Mouse (Mus musculus) erythroblast, embryonic 14.5 days (primary cell): ENCODE data around the gene Rps18. TPM values are rescaled to one million over a fixed set of nuclear protein-coding genes. Genes with fewer than 3 reads are reported as not detected.
"Not testable (repeated sequence)": the region's sequence is repeated elsewhere in the genome, so short reads cannot be mapped to it uniquely, and the experiment has no call there.

Experiments used
- H3K27me3 ChIP-seq: 2 replicates; pipeline ENCODE4 v1.6.1; 2012; ENCODE audit warnings: inconsistent platforms; ENCODE audit not compliant: control insufficient read depth
- H3K36me3 ChIP-seq: 2 replicates; pipeline ENCODE4 v1.6.1; 2012; ENCODE audit warnings: mild to moderate bottlenecking, inconsistent platforms; ENCODE audit not compliant: control insufficient read depth
- H3K4me1 ChIP-seq: 2 replicates; pipeline ENCODE4 v1.6.1; 2012; ENCODE audit warnings: inconsistent platforms; ENCODE audit not compliant: control insufficient read depth
- H3K4me3 ChIP-seq: replicated peaks from 2 replicates; pipeline ENCODE3; 2012; ENCODE audit warnings: moderate library complexity, mild to moderate bottlenecking, inconsistent platforms
- H3K9me3 ChIP-seq: 2 replicates; pipeline ENCODE4 v1.6.1; 2012; ENCODE audit warnings: low read length, inconsistent platforms, mixed read lengths; ENCODE audit not compliant: control insufficient read depth
- GATA1 ChIP-seq: IDR thresholded peaks from 2 replicates; pipeline ENCODE4 v1.6.1; 2012; ENCODE audit warnings: low read length, inconsistent platforms, mixed read lengths
- TAL1 ChIP-seq: IDR thresholded peaks from 3 replicates; pipeline ENCODE4 v1.6.1; 2012; ENCODE audit warnings: low read length, inconsistent platforms, mixed read lengths
- polyA plus RNA-seq: library from polyadenylated mRNA; stranded (reverse); fragments of >175 nt; gene quantifications from 2 replicates; pipeline ENCODE4 v1.2.3, GENCODE M21; 2012

Gene Rps18
- polyA plus RNA-seq, 1 experiment = 11.8 TPM

- Histone ChIP-seq H3K4me1 (no peaks in the 10 kb centered on the region), H3K36me3 (no peaks in the 10 kb centered on the region), H3K27me3 (peaks cover 7% of the 10 kb centered on the region), H3K4me3 (no peak overlapping the region), H3K9me3 (no peaks in the 10 kb centered on the region)
- no peak for TF ChIP-seq GATA1
- TF ChIP-seq TAL1 = no peak
Measured at GRCm38 (mm10) chr17:33991788-33992664, 36.2 kb upstream of the Rps18 start.

DNA sequence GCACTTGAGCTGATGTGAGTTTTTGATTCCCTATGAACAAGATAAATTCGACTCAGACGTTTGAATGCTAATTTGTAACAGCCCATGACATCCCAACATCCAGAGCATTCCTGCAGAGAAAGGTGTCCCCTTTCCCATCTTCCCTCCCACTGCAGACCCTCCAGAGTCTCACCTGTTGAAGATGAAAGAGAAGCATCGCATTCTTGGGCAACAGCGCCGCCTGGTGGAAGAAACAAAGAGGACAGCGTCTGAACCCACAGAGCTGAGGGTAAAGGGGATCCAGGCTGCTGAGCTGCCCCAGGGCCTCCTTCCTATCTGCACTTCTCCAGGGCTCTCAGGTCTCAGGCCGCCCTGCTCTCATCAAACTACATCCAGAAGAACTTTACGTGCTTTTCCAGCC is 26.3 kb upstream of the Rps18 start:
- H3K4me1 ChIP-seq, H3K4me3 ChIP-seq, H3K36me3 ChIP-seq: not testable (repeated sequence)

DNA sequence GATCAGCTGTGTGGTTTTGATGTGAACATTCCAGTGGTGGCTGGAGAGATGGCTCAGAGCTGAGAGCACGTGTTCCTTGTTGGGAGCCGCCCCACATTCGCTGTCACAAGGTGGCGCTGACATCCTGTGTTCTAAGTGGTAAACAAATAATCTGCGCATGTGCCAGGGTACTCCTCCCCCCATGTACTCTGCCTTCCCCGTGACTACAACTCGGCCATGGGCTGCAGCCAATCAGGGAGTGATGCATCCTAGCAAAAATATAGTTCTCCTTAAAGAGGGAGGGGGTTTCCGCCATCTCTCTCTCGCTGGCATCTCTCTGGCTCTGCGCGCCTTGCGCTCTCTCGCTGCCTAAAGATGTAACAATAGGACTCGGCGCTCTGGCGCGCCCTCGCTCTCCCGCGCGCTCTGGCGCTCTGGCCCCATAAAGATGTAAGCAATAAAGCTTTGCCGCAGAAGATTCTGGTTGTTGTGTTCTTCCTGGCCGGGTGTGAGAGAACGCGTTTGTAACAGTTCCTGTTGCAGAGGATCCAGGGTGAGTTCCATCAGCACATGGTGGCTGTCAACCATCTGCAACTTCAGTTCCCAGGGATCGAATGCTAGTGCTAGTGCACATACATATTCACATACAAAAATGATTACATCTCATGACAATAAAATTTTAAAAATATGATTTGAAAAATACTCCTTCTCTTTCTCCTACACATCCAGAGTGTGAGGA is 25.6 kb upstream of the Rps18 start:
- H3K4me1 ChIP-seq, H3K36me3 ChIP-seq, H3K4me3 ChIP-seq, H3K9me3 ChIP-seq: not testable (repeated sequence)
- H3K27me3 ChIP-seq = peaks cover 36% of the 10 kb centered on the region

More for the DNA sequence above, 26.3 kb upstream of the Rps18 start:
- not testable (repeated sequence) for H3K9me3 ChIP-seq
- peaks cover 33% of the 10 kb centered on the region for H3K27me3 ChIP-seq

GRCm38 (mm10) chr17:33980181-33981035 is 24.6 kb upstream of the Rps18 start:
- H3K4me3 ChIP-seq = no peak overlapping the region
- no peaks in the 10 kb centered on the region for H3K36me3 ChIP-seq
- peaks cover 6% of the 10 kb centered on the region for H3K4me1 ChIP-seq
- peaks cover 40% of the 10 kb centered on the region for H3K27me3 ChIP-seq
- no peaks in the 10 kb centered on the region for H3K9me3 ChIP-seq
- TF ChIP-seq TAL1 = no peak
- no peak for TF ChIP-seq GATA1

GRCm38 (mm10) chr17:33979512-33980050 is 23.8 kb upstream of the Rps18 start:
- H3K36me3 ChIP-seq = no peaks in the 10 kb centered on the region
- TF ChIP-seq GATA1 (no peak), TAL1 (no peak)
- no peak overlapping the region for H3K4me3 ChIP-seq
- H3K27me3 ChIP-seq = peaks cover 40% of the 10 kb centered on the region
- peaks cover 6% of the 10 kb centered on the region for H3K4me1 ChIP-seq
- H3K9me3 ChIP-seq = no peaks in the 10 kb centered on the region

DNA sequence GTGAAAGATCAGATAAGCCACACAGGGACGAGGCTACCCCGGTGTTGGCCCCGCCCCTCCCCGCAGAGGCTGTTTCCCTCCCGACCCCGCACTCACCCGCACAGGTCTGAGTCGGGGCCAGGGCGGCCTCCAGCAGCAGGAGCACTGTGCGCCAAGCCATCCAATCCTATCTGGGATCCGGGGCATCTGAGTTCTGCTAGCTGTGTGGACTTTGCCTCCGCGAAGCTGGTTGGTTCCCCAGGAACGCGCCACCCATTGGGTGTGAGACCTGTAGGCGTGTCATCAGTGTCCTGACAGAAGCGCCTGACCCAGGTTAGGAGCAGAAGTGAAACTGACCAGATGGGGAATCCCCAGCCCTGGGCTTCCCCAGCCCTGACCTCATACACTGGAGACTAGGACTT is 22.8 kb upstream of the Rps18 start:
- H3K27me3 ChIP-seq = peaks cover 40% of the 10 kb centered on the region
- no peaks in the 10 kb centered on the region for H3K36me3 ChIP-seq
- no peaks in the 10 kb centered on the region for H3K9me3 ChIP-seq
- TF ChIP-seq TAL1 (no peak), GATA1 (no peak)
- H3K4me1 ChIP-seq = peaks cover 8% of the 10 kb centered on the region
- H3K4me3 ChIP-seq = peak overlapping the region; percentile 57

- Histone ChIP-seq H3K4me1 (peaks cover 11% of the 10 kb centered on the region), H3K36me3 (no peaks in the 10 kb centered on the region), H3K27me3 (peaks cover 40% of the 10 kb centered on the region), H3K9me3 (peaks cover 2% of the 10 kb centered on the region; the same call in 1 of the 2 replicates), H3K4me3 (peak overlapping the region; percentile 57)
- no peak for TF ChIP-seq TAL1
- TF ChIP-seq GATA1 = no peak
Measured at GRCm38 (mm10) chr17:33977861-33978557, 22.2 kb upstream of the Rps18 start.

DNA sequence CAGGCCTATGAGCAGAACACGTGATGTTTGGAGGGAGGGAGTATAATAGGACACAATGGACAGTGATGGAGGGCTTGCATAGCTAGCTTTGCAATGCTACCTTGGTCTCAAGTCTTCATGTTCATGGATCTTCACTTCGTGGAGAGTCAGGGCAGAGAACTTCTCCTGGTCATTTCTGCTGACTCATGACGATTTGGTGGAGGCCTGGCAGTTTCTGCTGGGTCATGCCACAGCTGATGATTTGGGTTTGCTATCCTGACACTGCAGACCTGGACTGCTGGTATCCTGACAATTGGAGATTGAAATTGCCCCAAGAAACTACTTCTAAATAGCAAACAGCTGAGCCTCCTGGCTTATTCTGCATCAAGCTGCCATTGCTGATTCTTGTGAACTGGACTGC is 17.8 kb upstream of the Rps18 start:
- H3K9me3 ChIP-seq = peaks cover 5% of the 10 kb centered on the region; the same call in 1 of the 2 replicates
- TF ChIP-seq TAL1 = no peak
- no peak for TF ChIP-seq GATA1

More for the DNA sequence above, 17.8 kb upstream of the Rps18 start:
- Histone ChIP-seq H3K27me3 (peaks cover 19% of the 10 kb centered on the region), H3K36me3 (no peaks in the 10 kb centered on the region), H3K4me3 (no peak overlapping the region), H3K4me1 (peaks cover 11% of the 10 kb centered on the region)
